Mouse (Mus musculus) adipose tissue, adult 10 weeks (tissue): ENCODE results near the gene Grm3. TPM values are rescaled to one million over a fixed set of nuclear protein-coding genes. Genes with fewer than 3 reads are reported as not detected.

Experiments used
- polyA plus RNA-seq: library from polyadenylated mRNA; stranded (reverse); fragments of 350-450 nt; fragmentation: Illumina TruSeq; extraction: RNeasy Lipid Tissue Mini Kit (QIAGEN cat#74804); gene quantifications from one replicate; pipeline ENCODE4 v1.2.3, GENCODE M21; 2014; ENCODE audit warnings: low read depth, low replicate concordance

Grm3 gene
- 0.10 TPM for polyA plus RNA-seq

DNA sequence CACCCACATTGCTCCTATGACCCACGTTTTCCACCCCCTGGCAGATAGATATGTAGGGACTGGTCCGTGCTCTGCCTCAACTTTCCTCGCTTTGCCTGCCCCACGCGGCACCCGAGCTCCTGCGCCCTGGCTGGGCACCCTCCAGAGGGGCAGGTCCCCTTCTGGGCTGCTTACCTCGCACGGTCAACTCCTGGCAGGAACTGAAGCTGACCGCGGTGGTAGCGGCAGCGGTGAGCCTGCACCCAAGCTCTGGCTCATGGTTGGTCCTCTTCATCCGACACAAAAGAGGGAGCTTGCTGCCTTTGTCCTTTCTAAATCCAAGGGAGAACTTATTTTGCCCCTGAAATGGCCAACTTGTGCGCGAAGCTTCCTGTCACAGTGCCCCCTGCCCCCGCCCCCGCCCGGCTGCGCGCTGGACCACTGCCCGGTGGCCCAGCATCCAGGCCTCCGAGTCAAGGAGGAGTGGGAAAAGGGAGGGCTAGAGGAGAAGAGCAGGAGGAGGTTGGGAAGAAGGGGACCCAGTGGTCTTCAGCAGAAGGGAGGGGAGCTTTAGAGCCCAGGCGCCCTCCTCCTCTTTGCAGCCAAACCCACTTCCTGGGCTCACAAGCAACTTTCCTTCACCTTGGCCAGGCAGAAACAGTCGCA, at the start of gene Grm3:
Gene Grm3, minus strand, starts transcription at position 215 of the 645 bp plus-strand sequence.

